Mouse (Mus musculus): Measurements from ENCODE around the gene Zdhhc14.

- TF ChIP-seq TAL1 (IDR thresholded peaks at IDR 0.05; ENCODE audit: low read length) (no peak), GATA1 (IDR thresholded peaks at IDR 0.05; ENCODE audit: low read length) (no peak)
Observed at GRCm38 (mm10) chr17:5567943-5568342, 75.6 kb downstream of the Zdhhc14 start.
